Mouse (Mus musculus) limb, embryonic 14.5 days (tissue): ENCODE results near the gene Ctdsp1. TPM values are rescaled to one million over a fixed set of nuclear protein-coding genes. Genes with fewer than 3 reads are reported as not detected.

Experiments
- ATAC-seq: fragments of 200-750 bp; cut with Nextera tagmentation; 2 replicates; pipeline ENCODE4 v1.8.0; 2017; ENCODE audit warnings: low read depth, moderate number of reproducible peaks, moderate TSS enrichment; ENCODE audit not compliant: low FRiP score
- DNase-seq: peaks from one replicate; pipeline ENCODE4 v3.0.0-alpha.2; 2015; ENCODE audit warnings: low spot score
- H3K27ac ChIP-seq: fragments of 300-500 bp; sonication (generic); replicated peaks from 2 replicates; pipeline ENCODE4 v1.5.1; 2014; ENCODE audit warnings: low read depth, mild to moderate bottlenecking, low read length, moderate library complexity, mixed read lengths
- H3K27me3 ChIP-seq: fragments of 300-500 bp; sonication (generic); 2 replicates; pipeline ENCODE4 v1.6.1; 2014; ENCODE audit warnings: low read length, mixed read lengths; ENCODE audit not compliant: control insufficient read depth, insufficient read depth
- H3K36me3 ChIP-seq: fragments of 300-500 bp; sonication (generic); 2 replicates; pipeline ENCODE4 v1.6.1; 2014; ENCODE audit warnings: mild to moderate bottlenecking, low read length, moderate library complexity, mixed read lengths; ENCODE audit not compliant: control insufficient read depth, insufficient read depth
- H3K4me1 ChIP-seq: fragments of 300-500 bp; sonication (generic); 2 replicates; pipeline ENCODE4 v1.6.1; 2014; ENCODE audit warnings: antibody characterized with exemption, low read length, mixed read lengths; ENCODE audit not compliant: control insufficient read depth, insufficient read depth
- H3K4me2 ChIP-seq: fragments of 300-500 bp; sonication (generic); replicated peaks from 2 replicates; pipeline ENCODE4 v1.6.1; 2014; ENCODE audit warnings: low read depth, mild to moderate bottlenecking, low read length, moderate library complexity; ENCODE audit not compliant: severe bottlenecking
- H3K4me3 ChIP-seq: fragments of 300-500 bp; sonication (generic); replicated peaks from 2 replicates; pipeline ENCODE4 v1.5.1; 2014; ENCODE audit warnings: low read length
- H3K9ac ChIP-seq: fragments of 300-500 bp; sonication (generic); 2 replicates; pipeline ENCODE4 v1.6.1; 2014; ENCODE audit warnings: mild to moderate bottlenecking, low read depth, low read length, moderate library complexity; ENCODE audit not compliant: severe bottlenecking
- H3K9me3 ChIP-seq: fragments of 300-500 bp; sonication (generic); 2 replicates; pipeline ENCODE4 v1.6.1; 2016; ENCODE audit warnings: low read length; ENCODE audit not compliant: control insufficient read depth
- POLR2A ChIP-seq: fragments of 200-500 bp; IDR thresholded peaks from 2 replicates; pipeline ENCODE4 v1.8.0; 2012; ENCODE audit warnings: inconsistent platforms, mild to moderate bottlenecking, moderate library complexity, borderline replicate concordance; ENCODE audit not compliant: insufficient read depth, insufficient read length; ENCODE audit errors: extremely low read depth
- WGBS: fragments of 180-500 bp; shearing (Covaris S2); extraction: QIAGEN DNeasy Blood & Tissue Kit; methylation state at CpG from one replicate; pipeline ENCODE4 v1.1.7; 2014; 5-methylcytosine and 5-hydroxymethylcytosine counted together
- polyA plus RNA-seq, 2 experiments: library from polyadenylated mRNA; depleted of rRNA in 1 of 2; stranded (reverse) in 1 of 2; unstranded in 1 of 2; fragments of >200 nt; fragmentation: Nextera tagmentation in 1 of 2; extraction: Ambion mirVana in 1 of 2; gene quantifications; 2 replicates each; pipeline versions ENCODE4 v1.2.1 to v1.2.3; 2012 to 2014

The Ctdsp1 gene
- polyA plus RNA-seq, 2 experiments: 96.4 to 138 TPM

- Histone ChIP-seq H3K4me1 (peaks cover 12% of the 10 kb centered on the region), H3K27ac (peak overlapping the region; percentile 98), H3K9ac (peak overlapping the region; percentile 62), H3K9me3 (no peaks in the 10 kb centered on the region), H3K4me3 (peak overlapping the region; percentile 51), H3K36me3 (no peaks in the 10 kb centered on the region), H3K4me2 (peak overlapping the region; percentile 66), H3K27me3 (no peaks in the 10 kb centered on the region)
- DNase-seq (no peak), ATAC-seq (no peak)
- WGBS: 44% methylated on average over 7 of the region's 10 CpGs
- TF ChIP-seq POLR2A: no peak
These were observed 5.0 kb upstream of the Ctdsp1 start for GRCm38 (mm10) chr1:74386363-74386713.

GRCm38 (mm10) chr1:74386714-74387385 is 4.5 kb upstream of the Ctdsp1 start:
- TF ChIP-seq POLR2A: 0 out of 2 replicates have a peak, but pooled peaks have one; percentile 45

GRCm38 (mm10) chr1:74387386-74387988 is 3.8 kb upstream of the Ctdsp1 start:
- H3K4me2 ChIP-seq: peak overlapping the region; percentile 66; the same call in 1 of the 2 replicates
- H3K27ac ChIP-seq: peak overlapping the region; percentile 98
- H3K4me1 ChIP-seq: peaks cover 12% of the 10 kb centered on the region
- no peak for TF ChIP-seq POLR2A
- ATAC-seq (no peak), DNase-seq (no peak)
- H3K9me3 ChIP-seq: no peaks in the 10 kb centered on the region
- H3K4me3 ChIP-seq: peak overlapping the region; percentile 51
- H3K9ac ChIP-seq: peak overlapping the region; percentile 62; the same call in 1 of the 2 replicates
- no peaks in the 10 kb centered on the region for H3K36me3 ChIP-seq
- WGBS: 54% methylated on average over 15 of the region's 15 CpGs
- no peaks in the 10 kb centered on the region for H3K27me3 ChIP-seq

More at GRCm38 (mm10) chr1:74386714-74387385, 4.5 kb upstream of the Ctdsp1 start:
- DNase-seq (peak; percentile 98), ATAC-seq (peak; percentile 89)
- Histone ChIP-seq H3K4me3 (peak overlapping the region; percentile 51), H3K27me3 (no peaks in the 10 kb centered on the region), H3K36me3 (no peaks in the 10 kb centered on the region), H3K4me2 (peak overlapping the region; percentile 66), H3K4me1 (peaks cover 12% of the 10 kb centered on the region), H3K27ac (peak overlapping the region; percentile 98), H3K9me3 (no peaks in the 10 kb centered on the region), H3K9ac (peak overlapping the region; percentile 62)
- under 1% methylated on average over 26 of the region's 26 CpGs for WGBS

- TF ChIP-seq POLR2A: no peak
- Histone ChIP-seq H3K4me3 (no peak overlapping the region), H3K9ac (no peak overlapping the region), H3K4me1 (peaks cover 21% of the 10 kb centered on the region), H3K9me3 (no peaks in the 10 kb centered on the region), H3K36me3 (peaks cover 5% of the 10 kb centered on the region), H3K4me2 (no peak overlapping the region), H3K27me3 (no peaks in the 10 kb centered on the region), H3K27ac (no peak overlapping the region)
- ATAC-seq (no peak), DNase-seq (no peak)
- WGBS: 74% methylated on average over 7 of the region's 7 CpGs
These were observed 2.9 kb upstream of the Ctdsp1 start for GRCm38 (mm10) chr1:74388398-74388920.

GRCm38 (mm10) chr1:74389831-74390286 is 1.4 kb upstream of the Ctdsp1 start:
- H3K36me3 ChIP-seq: peaks cover 19% of the 10 kb centered on the region
- DNase-seq: peak; percentile 68
- peak overlapping the region; percentile 96 for H3K27ac ChIP-seq
- H3K9me3 ChIP-seq: no peaks in the 10 kb centered on the region
- no peak for TF ChIP-seq POLR2A
- H3K27me3 ChIP-seq: no peaks in the 10 kb centered on the region
- WGBS: 5% methylated on average over 29 of the region's 29 CpGs
- H3K4me3 ChIP-seq: peak overlapping the region; percentile 76
- no peak for ATAC-seq
- peak overlapping the region; percentile 38; the same call in 1 of the 2 replicates for H3K9ac ChIP-seq
- H3K4me1 ChIP-seq: peaks cover 22% of the 10 kb centered on the region
- peak overlapping the region; percentile 96 for H3K4me2 ChIP-seq
